Mouse (Mus musculus): ENCODE results near the gene 1600014C10Rik.

DNA sequence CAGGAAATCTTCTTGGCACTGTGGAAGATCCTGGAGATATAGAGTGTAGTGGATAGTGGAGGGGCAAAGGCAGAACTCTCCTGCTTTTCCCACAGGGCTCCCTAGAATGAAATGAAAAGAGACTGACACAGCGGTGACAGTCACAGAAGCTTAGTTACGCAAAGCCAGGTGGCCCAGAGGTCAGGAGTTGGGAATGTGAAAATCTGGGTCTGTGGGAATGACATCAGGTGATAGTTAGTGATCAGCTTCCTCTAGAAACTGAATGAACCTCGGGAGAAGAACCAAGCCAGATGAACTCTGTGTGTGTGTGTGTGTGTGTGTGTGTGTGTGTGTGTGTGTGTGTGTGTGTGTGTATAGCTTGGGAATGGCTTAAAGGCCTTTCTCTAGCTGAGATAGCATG lies 26.0 kb downstream of the 1600014C10Rik start:
- TF ChIP-seq CTCF (IDR thresholded peaks at IDR 0.05; ENCODE audit: low read depth, low read length), result no peak
- no peak for TF ChIP-seq POLR2AphosphoS5 (IDR thresholded peaks at IDR 0.05; ENCODE audit: insufficient replicate concordance, low read depth, low read length)
- TF ChIP-seq GATA1 (IDR thresholded peaks at IDR 0.05; ENCODE audit: borderline replicate concordance, low read length), result no peak
- no peak for TF ChIP-seq TAL1 (conservative IDR thresholded peaks at IDR 0.05; ENCODE audit: low read depth, low read length)
- no peak for TF ChIP-seq GATA2 (IDR thresholded peaks at IDR 0.05; ENCODE audit: borderline replicate concordance, low read depth, low read length)
